Mouse (Mus musculus): ENCODE measurements around the gene Fam240a. TPM values are rescaled to one million over a fixed set of nuclear protein-coding genes. Genes with fewer than 3 reads are reported as not detected.

The Fam240a gene
- total RNA-seq, 2 experiments from 2014 or later: not detected

DNA sequence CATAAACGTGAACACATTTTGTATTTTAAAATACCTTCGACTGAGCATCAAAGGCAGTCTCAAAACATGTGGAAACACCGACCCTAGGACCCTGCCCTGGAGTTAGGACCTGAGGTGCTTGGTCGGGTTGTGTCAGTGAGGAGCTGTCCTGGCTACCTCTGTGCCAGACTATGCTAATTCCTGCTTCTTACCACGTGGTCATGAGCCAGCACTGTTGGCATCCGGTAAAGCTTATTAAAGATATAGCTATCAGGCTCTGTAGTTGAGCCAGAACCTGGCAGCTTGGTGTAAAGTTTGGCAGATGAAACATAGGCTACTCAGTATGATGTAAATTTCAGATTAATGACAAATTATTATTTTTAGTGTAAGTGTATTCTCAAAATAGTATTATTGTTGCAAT, 35.7 kb upstream of the Fam240a start:
- H3K4me3 ChIP-seq: no peak overlapping the region
- TF ChIP-seq CTCF (conservative IDR thresholded peaks at IDR 0.05): no peak
- no peak overlapping the region for H3K27ac ChIP-seq
- no peak for DNase-seq (ENCODE audit: low spot score in 2 of 2)

DNA sequence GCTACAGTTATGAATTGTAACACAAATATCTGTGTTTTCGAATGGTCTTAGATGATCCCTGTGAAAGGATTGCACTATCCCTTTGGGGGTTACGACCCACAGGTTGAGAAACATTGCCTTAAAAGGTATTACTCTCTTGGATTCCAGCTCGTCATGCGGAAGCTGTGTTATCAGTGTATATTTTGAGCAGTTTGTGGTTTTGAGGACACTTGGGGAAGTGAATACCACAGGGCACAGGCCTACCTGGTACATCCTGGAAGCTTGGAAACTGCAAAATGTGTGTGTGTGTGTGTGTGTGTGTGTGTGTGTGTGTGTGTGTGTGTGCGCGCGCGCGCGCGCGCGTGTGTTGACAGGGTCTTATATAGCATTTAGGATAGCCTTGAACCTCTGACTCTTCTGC, 35.2 kb upstream of the Fam240a start:
- DNase-seq (ENCODE audit: low spot score in 2 of 2): no peak
- Histone ChIP-seq H3K4me3 (no peak overlapping the region), H3K27ac (no peak overlapping the region)
- no peak for TF ChIP-seq CTCF (conservative IDR thresholded peaks at IDR 0.05)

DNA sequence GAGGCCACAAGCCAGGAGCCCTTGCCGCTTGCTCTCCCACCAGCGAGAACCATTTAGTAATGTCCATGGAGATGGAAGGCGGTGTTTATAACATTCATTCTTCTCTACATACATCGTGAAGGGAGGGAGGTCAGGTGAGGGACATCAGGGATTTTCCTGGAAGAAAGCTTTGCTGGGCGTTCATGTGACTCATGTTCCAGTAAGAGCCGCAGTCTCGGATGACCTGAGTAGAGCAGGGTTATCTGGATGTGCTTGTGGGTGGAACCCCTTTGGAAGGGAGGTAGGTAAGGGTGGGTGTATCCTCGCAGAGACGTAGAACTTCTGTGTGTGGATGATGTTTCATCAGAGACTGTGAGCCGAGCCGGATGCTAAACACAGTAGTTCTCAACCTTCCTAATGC, 34.7 kb upstream of the Fam240a start, which contains the start of gene Lrrc2:
Gene Lrrc2, plus strand, starts transcription at position 149 of the 400 bp plus-strand sequence.
- Histone ChIP-seq H3K4me3 (no peak within 1 kb of the TSS), H3K27ac (no peak within 1 kb of the TSS)
- no peak for DNase-seq (ENCODE audit: low spot score in 2 of 2)
- TF ChIP-seq CTCF (conservative IDR thresholded peaks at IDR 0.05): no peak

DNA sequence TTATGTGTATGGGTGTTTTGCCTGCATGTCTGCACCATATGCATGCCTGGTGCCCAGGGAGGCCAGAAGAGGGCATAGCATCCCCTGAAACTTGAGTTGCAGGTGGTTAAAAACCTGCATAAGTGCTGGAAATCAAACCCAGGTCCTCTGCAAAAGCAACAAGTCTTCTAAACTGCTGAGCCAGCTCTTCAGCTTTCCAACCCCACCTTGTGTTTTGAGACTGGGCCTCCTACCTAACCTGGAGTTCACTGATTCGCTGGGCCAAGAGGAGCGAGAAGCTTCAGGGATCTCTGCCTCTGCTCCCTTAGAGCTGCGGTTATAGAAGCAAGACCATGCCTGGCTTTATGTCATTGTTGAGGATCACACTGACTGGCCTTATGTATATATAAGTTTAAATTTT, 33.4 kb upstream of the Fam240a start:
- no peak overlapping the region for H3K4me3 ChIP-seq
- H3K27ac ChIP-seq: no peak overlapping the region
- no peak for DNase-seq (ENCODE audit: low spot score in 2 of 2)
- TF ChIP-seq CTCF (conservative IDR thresholded peaks at IDR 0.05): no peak

DNA sequence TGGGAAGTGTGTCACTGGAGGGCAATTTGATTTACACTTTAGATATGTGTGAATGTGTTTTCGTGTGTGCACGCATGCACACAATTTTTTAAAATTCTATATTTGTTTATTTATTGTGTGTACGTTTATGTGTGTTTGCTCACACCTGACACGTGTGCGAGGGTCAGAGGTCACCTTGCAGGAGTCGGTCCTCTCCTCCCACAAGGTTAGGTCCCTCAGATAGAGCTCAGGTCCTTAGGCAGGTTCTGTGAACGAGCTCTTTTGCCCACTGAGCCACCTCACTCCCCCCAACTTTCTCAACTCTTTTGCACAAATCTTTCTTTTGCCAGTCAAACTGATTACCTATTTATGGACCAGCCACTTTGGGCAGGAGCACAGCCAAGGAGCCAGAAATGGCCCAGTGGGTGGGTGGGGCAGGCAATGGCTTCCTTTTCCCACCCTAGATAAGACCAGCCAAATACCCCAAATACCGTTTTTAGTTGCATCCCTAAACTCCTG, 32.2 kb upstream of the Fam240a start:
- TF ChIP-seq CTCF (conservative IDR thresholded peaks at IDR 0.05): no peak
- no peak for DNase-seq (ENCODE audit: low spot score in 2 of 2)
- Histone ChIP-seq H3K27ac (no peak overlapping the region), H3K4me3 (no peak overlapping the region)

DNA sequence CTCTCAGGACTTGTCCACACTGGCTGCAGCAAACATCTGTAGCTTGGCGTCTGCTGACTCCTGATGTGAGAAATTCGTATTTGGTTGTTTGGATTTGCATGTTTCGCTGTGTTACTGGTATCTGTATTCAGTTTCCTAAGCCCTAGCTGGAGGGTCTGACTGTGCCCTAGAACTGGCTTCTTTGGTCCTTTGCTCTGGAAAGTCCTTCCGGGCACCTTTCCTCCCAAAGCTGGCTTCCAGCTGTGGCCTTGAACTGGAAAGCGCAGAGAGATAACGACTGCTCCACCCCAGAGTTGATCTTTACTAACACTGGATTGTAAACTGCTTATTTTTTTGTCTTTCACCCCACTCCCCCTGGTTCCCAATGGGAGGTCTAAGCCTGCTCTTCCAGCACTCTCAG, 31.2 kb upstream of the Fam240a start:
- H3K27ac ChIP-seq: no peak overlapping the region
- no peak for DNase-seq (ENCODE audit: low spot score in 2 of 2)
- no peak overlapping the region for H3K4me3 ChIP-seq
- TF ChIP-seq CTCF (conservative IDR thresholded peaks at IDR 0.05): no peak

DNA sequence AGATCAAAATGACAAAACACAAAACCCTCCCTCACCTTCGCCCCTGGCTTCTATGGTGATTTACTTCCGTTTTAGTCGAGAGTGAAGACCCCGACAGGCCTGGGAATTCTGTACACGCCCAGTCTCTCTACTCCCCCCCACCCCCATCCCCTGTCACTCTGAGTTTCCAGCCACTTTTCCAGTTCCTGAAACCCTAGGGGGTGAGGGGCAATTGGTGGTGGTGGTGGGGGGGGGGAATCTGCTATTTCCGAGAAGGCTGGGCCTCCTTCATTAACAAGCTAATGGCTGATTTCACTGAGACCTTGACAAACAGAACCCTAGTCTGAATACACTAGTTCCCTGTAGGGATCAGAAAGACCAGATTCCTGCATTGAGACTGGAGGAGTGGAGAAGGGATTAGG, 30.6 kb upstream of the Fam240a start:
- no peak for TF ChIP-seq CTCF (conservative IDR thresholded peaks at IDR 0.05)
- no peak overlapping the region for H3K4me3 ChIP-seq
- no peak overlapping the region for H3K27ac ChIP-seq
- no peak for DNase-seq (ENCODE audit: low spot score in 2 of 2)

DNA sequence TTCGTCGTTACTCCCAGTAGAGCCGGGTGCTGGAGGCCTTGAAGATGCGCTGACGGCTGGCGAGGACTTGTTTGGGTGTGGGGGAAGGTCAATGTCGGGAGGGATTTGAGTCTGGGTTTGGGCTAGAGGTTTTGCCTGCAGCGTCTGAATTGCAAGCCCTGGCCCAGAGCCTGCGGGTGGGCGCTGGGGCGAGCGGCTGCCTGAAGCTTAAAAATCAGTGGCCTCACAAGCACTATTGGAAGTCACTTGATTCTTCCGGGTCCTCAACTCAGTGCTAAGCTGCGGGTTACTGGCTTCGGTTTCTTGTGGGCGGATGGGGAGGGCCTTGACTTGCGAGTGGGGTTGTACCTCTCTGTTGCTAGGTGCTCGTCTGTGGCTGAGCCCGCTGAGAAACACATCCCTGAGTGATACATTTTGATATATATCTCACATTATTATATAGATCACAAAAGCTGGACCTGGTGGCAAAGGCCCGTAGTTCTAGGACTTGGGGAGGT, 29.9 kb upstream of the Fam240a start:
- Histone ChIP-seq H3K4me3 (no peak overlapping the region), H3K27ac (no peak overlapping the region)
- no peak for TF ChIP-seq CTCF (conservative IDR thresholded peaks at IDR 0.05)
- no peak for DNase-seq (ENCODE audit: low spot score in 2 of 2)

DNA sequence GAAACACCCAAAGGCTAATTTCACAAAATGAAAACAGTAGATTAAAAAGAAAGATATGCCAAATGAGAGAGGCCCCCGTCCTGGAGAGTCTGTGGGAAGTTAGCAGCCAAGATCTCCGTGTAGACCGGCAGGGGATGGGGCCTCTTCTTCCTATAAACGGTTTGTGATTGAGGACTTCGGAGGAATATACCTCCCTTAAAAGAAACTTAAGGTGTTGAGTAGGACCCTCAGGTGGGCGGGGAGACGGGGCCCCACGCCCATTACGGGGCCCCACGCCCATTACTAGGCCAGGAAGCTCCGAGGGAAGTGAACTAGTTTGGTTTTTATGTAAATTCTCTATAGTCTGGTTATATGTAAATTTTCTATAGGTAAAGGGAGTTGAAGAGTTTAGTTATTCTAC, 29.3 kb upstream of the Fam240a start, which contains the start of gene Tdgf1:
Gene Tdgf1, minus strand, starts transcription at position 233 of the 400 bp plus-strand sequence.
- no peak within 1 kb of the TSS for H3K27ac ChIP-seq
- no peak for TF ChIP-seq CTCF (conservative IDR thresholded peaks at IDR 0.05)
- DNase-seq (ENCODE audit: low spot score in 2 of 2): no peak
- no peak within 1 kb of the TSS for H3K4me3 ChIP-seq

DNA sequence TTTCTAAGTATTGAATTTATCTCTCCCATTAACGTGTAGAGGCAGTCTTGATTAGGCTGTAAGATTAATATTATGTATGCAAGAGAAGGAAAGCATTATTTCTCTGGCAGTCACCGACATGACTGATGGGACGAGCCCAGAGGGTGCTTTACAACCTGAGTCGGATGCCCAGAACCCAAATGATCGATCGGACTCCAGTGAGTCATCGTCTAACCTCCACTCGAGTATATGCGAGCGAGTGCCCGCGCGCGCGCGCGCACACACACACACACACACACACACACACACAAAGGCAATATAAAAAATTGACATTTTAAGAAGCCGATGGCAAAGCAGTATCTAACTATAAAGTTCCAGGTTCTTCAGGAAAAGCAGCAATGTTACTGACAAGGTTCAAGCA, 28.7 kb upstream of the Fam240a start:
- no peak overlapping the region for H3K27ac ChIP-seq
- no peak for TF ChIP-seq CTCF (conservative IDR thresholded peaks at IDR 0.05)
- DNase-seq (ENCODE audit: low spot score in 2 of 2): no peak
- no peak overlapping the region for H3K4me3 ChIP-seq

DNA sequence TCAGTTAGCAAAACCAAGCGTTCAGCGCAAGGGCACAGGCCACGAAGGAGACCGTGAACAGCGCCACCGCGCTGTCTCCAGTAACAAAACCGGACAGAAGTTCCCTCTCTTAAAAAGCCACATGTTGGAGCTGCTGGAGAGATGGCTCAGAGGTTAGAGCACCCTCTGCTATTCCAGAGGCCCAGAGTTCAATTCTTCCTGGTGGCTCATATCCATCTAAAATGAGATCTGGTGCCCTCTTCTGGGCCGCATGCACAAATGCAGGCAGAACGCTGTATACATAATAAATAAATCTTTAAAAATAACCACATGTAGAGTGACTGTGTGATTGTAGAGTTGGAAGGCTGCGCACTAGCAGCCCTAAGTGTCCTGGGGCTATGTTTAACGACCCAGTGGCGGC, 27.6 kb upstream of the Fam240a start:
- Histone ChIP-seq H3K4me3 (no peak overlapping the region), H3K27ac (no peak overlapping the region)
- TF ChIP-seq CTCF (conservative IDR thresholded peaks at IDR 0.05): peak; percentile 84
- DNase-seq (ENCODE audit: low spot score in 2 of 2): no peak

DNA sequence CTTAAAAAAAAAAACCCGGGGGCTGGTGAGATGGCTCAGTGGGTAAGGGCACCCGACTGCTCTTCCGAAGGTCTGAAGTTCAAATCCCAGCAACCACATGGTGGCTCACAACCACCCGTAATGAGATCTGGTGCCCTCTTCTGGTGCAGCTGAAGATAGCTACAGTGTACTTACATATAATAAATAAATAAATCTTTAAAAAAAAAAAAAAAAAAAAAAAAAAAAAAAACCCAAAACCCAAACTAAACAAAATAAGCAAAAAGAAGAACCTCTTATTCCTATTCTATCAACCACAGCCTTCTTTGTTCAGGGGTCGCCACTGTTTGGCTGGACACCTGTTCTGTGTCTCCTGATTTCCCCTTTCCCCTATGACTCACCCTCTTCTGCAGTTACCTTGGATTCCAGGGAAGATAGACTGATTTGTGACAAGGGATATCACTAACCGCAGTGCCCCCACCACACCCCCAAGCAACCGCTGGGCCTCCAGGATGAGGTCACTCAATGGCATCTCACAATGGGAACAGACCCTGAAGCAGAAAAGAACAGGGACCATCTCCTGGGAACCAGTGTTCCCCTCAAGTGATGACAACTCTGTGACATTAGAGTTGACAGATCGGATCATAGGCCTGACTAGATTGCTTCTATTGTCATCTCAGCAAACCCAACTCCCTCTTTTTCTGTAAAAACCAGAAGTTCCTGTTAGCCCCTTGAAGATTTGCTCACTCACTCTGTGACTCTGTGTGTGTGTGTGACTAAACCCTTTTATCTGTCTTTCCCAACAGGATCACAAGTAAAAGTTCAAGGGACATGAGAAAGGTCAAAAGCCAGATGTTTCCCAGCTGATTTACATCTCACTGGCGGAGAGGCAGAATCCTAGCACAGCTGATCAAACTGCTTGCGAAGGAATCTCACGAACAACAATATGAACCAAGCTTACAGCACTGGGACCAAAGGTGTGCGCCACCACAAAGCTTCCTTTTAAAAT, 21.1 kb upstream of the Fam240a start:
- H3K4me3 ChIP-seq: no peak overlapping the region
- H3K27ac ChIP-seq: 0 out of 2 replicates have a peak overlapping the region, but pooled peaks have one; percentile 18
- DNase-seq (ENCODE audit: low spot score in 2 of 2): no peak
- peak; percentile 48 for TF ChIP-seq CTCF (conservative IDR thresholded peaks at IDR 0.05)

DNA sequence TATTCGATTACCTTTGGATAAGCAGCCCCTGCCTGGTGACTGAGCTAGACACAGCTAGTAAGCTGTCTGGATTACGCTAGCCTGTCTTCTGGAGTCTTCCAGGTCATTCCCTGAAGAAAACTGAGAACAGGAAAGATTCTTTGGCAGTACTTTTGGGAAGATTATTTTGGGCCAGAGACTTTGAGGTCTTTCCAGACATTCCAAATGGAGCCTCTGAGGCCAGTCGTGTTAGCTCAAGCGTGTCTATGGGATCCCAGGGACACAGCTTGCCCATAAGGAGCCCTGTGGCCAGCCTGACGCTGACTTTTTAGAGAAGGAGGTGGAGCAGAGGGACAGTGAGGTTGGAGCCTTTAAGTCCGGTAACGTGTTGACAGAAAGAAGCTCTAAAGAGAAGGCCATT, 19.3 kb upstream of the Fam240a start:
- H3K27ac ChIP-seq: peak overlapping the region; percentile 88; the same call in 1 of the 2 replicates
- TF ChIP-seq CTCF (conservative IDR thresholded peaks at IDR 0.05): no peak
- H3K4me3 ChIP-seq: no peak overlapping the region
- no peak for DNase-seq (ENCODE audit: low spot score in 2 of 2)

Measured in layer of hippocampus, adult 2 months (tissue).